Mouse (Mus musculus) left cerebral cortex, postnatal 10 days (tissue): Measurements from ENCODE around the gene Gas2l3. TPM values are rescaled to one million over a fixed set of nuclear protein-coding genes. Genes with fewer than 3 reads are reported as not detected.

Experiments
- DNase-seq, 2 experiments: peaks; one replicate each; pipeline ENCODE4 v3.0.0; 2021 to 2022; ENCODE audit warnings: low spot score in 2 of 2, mixed read lengths in 1 of 2; ENCODE audit errors: extremely low spot score in 1 of 2
- intact Hi-C: fragments of 180-260 bp; cut with DNase I; formaldehyde crosslinking; loops from one replicate; pipeline ENCODE4 v1.15.1; 2025
- total RNA-seq, 2 experiments: library from RNA; stranded (reverse); gene quantifications; 2 replicates each; pipeline ENCODE4 v1.2.3; 2021

The Gas2l3 gene
- total RNA-seq, 2 experiments from 2014 or later: 3.4 to 5.0 TPM

DNA sequence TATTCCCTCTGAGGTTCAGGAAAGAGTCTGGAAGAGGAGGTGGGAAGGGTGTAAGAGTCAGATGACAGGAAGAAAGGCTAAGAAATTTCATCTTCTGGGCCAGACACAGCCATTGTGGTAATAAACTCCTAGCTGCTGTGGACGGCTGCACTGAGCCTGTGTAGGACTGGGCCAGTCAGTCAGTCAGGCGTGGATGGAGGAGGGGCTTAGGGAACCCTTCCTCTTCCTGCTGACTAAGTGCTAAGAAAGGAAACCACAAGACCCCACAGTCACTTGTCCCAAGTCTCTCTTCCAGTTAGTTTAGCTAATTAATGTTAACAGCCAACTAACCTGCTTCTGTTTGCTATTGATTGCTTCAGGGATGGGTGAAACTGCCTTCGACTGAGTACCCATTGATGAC lies 28.3 kb downstream of the Gas2l3 start:
- intact Hi-C loops: no loop called here
- no peak for DNase-seq

DNA sequence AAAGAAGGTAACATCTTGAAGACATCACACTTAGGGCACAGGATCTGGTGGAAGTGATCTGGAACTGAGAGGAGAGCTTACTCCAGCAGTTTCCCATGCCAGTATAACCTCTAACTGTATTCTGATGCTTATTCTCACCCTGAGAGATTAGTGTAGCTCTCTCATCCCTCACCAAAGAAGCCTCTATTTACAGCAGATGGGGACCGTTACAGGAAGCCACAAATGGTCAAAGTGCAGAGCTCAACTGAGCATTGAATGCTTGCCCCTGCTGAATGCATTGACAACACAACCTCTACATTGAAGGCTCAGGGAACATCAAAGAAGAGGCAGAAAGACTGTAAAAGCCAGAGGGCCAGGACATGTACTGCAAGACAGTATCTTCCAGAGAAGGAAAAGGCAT lies 36.2 kb downstream of the Gas2l3 start:
- intact Hi-C loops: no loop called here
- DNase-seq: no peak

DNA sequence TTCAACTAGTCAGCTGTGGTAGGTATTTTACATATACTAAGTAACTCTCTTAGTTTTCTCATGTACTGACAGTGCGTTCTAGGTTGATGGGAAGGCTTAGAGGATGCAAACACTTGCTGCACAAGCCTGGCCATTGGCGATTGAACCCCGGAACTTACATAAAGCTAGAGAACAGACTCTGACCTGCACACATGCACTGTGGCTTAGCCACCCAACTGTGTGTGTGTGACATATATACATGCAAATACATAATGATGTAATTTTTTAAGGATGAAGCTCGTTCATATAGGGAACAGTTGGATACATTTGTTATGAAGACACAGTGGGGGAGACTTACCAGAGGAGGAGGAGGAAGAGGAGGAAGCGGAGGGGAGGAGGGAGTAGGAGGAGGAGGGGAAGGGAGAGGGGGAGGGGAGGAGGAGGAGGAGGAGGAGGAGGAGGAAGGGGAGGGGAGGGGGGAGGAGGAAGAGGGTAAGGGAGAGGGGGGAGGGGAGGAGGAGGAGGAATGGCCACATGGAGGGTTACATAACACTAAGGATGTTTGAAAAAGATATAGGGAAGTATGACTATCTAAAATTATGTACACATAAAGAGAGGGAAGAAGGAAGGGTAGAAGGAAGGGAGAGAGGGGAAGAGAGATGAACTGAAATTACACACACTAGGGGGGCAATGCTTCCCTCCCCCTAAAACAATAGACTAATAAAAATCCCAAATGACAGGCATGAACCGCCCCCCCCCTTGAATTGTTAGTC lies 36.9 kb downstream of the Gas2l3 start:
- intact Hi-C loops: no loop called here
- DNase-seq: no peak

DNA sequence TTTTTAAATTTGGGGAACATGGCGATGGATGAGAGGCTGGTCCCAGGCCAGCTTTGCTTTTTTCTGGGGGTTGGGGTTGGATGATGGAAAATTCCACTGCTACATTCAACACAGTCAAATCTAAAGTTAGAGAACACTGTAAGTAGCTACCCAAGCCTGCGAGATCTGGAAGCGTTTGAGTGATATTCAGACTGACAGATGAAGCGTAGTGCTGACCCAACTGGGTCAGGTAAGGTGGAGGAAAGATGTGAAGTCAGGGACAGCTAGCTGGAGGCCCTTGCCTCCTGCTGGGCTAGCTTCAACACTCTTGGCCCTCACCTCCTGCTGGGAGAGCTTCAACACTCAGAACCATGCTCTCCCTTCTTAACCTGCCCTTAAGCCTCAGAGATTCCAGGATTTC lies 38.8 kb downstream of the Gas2l3 start:
- no peak for DNase-seq
- intact Hi-C loops: no loop called here

- intact Hi-C loops: no loop called here
- peak in 1 of 2 experiments; percentile 75 for DNase-seq
Measured at GRCm38 (mm10) chr10:89400674-89401336, 43.0 kb downstream of the Gas2l3 start.

GRCm38 (mm10) chr10:89395823-89396222 lies 47.9 kb downstream of the Gas2l3 start:
- DNase-seq: peak; percentile 29 to 76
- intact Hi-C loops: no loop called here

GRCm38 (mm10) chr10:89395321-89395720 lies 48.4 kb downstream of the Gas2l3 start:
- intact Hi-C loops: no loop called here
- DNase-seq: no peak

- no peak for DNase-seq
- intact Hi-C loops: no loop called here
Measured at GRCm38 (mm10) chr10:89392687-89393086, 51.1 kb downstream of the Gas2l3 start.

DNA sequence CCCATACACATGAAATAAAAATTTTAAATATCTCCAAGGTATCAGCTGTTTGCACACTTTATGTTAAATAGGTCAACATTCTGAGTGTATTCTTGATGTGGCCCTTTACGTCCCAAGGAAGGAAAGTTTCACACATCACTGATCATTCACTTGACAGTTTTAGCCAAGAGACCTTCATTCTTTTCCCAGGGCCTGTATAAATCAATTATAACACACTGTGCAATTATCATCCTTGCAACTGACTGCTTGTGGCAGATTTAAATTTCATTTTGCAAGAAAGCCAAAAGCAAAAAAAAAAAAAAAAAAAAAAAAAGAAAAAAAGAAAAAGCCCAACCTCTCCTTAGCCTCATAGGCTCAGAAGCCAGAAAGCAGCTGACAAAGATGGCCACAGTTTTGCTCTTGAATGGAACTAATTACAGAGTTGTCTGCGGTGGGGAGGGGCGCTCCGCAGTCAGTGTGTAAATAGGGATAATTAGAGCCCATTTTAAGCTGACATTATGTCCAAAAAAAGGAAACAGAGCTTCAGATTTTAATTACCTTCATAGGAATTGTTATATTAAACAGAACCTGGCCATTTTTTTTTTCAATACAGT lies 52.1 kb downstream of the Gas2l3 start:
- intact Hi-C loops: no loop called here
- peak in 1 of 2 experiments; percentile 20 for DNase-seq

DNA sequence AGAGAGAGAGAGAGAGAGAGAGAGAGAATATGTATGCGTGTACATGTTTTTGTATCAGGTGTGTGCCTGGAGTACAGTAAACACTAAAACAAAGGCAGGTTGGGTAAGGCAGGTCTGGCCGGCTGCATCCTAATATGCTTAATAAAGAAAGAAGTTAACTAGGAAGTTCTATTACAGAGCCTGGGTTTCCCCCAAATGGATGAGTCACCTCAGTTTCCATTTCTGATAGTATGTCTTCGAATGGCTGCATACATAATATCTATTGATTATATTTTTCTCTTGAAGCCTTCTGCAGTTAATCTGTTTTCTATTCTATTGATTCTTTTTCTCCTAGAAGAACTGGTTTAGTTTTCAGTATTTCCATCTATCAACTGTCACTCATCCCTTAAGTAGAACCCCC lies 57.3 kb downstream of the Gas2l3 start:
- intact Hi-C loops: no loop called here
- DNase-seq: no peak

GRCm38 (mm10) chr10:89383462-89383861 lies 60.3 kb downstream of the Gas2l3 start:
- intact Hi-C loops: loop anchor here (5.0 kb wide), 1 partner anchor 56 kb away; no protein-coding TSS in a partner anchor
- peak in 1 of 2 experiments; percentile 78 for DNase-seq

- intact Hi-C loops: no loop called here
- DNase-seq: no peak
Measured at GRCm38 (mm10) chr10:89377750-89378149, 66.0 kb downstream of the Gas2l3 start.

- DNase-seq: no peak
- intact Hi-C loops: no loop called here
Measured at GRCm38 (mm10) chr10:89370051-89370450, 73.7 kb downstream of the Gas2l3 start.

DNA sequence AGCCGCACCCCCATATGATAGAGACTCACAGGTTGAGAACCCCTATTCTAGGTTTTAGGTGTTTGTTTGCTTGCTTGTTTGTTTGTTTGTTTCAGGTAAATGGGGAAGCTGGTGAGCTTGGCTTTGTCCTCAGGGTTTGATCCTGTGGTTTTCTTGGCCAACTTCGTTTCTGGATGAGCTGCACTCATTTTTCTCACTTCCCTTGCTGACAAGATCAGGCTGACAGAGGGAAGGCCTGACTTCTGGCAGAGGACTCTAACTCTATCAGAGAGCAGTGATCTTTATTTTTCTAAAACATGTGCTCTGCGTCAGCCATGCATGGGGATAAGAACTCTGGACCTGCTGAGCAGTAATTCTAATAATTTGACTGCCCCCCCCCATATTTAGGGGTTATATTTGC lies 84.8 kb downstream of the Gas2l3 start:
- intact Hi-C loops: no loop called here

More for the DNA sequence above, 84.8 kb downstream of the Gas2l3 start:
- no peak for DNase-seq

Other genes starting within 250 kb of the Gas2l3 start
- 10 to 100 TPM; 22.5 to 24.0 TPM for gene Ano4, start 99.2 kb downstream of the Gas2l3 start, total RNA-seq
- gene Nr1h4, start 89.6 kb upstream of the Gas2l3 start, total RNA-seq: under 1 TPM; 0.17 to 0.34 TPM
- gene Slc17a8, start 177.3 kb upstream of the Gas2l3 start, total RNA-seq: 1 to 10 TPM; 5.8 to 8.9 TPM
- gene Scyl2, start 242.3 kb upstream of the Gas2l3 start, total RNA-seq: 10 to 100 TPM; 30.2 to 32.5 TPM